Comparison of ENCODE assay signal across 9 mouse cellular contexts in the genomic region with DNA sequence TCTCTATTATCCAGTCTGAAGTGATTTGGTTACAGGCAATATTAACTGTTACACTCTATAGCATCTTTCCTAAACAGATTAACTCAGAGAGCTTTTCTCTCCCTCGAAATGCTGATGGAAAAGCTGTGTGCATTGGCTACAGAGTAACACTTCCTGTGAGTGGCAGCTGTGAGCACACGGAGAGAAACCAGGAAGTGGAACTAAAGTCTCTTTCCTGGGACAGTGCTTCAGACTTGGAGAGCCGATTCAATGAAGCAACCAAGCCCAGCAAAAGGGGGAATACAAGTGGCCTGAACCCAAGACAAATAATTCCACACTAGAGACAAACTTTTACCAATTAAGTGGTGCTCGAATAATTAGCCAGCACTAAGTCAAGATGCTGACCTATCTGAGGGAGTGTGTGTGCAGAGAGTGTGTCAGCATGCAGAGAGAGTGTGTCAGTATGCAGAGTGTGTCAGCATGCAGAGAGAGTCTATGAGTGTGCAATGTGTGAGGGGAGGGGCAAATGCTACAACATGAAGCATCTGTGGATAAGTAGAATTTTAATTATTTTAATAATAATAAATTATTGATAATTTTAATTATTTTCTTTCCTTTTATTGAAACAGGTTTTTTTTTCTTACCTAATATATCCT.
DNase-seq lines count a peak whose midpoint lies in the region; ATAC-seq and TF ChIP-seq lines count a peak whose summit lies in the region.
"Had no signal": no experiment of that assay in that cellular context is flagged by ENCODE, and none has a peak within 500 bp of the region (broad histone marks: within the 10 kb centered on the region; RNA-seq: fewer than 3 reads in every experiment).

No protein-coding gene starts in this region.

- H3K27ac ChIP-seq in lung, embryonic 14.5 days (ENCODE audit: low read depth), result no peak overlapping the region
- H3K27ac ChIP-seq in midbrain, embryonic 15.5 days, result peak overlapping the region; percentile 59
- H3K27ac ChIP-seq: embryonic facial prominence, embryonic 12.5 days had no signal

- no peaks in the 10 kb centered on the region for H3K27me3 ChIP-seq in lung, embryonic 14.5 days (ENCODE audit: insufficient read depth, low read length)
- no peaks in the 10 kb centered on the region for H3K27me3 ChIP-seq in midbrain, embryonic 15.5 days (replicated peaks)
- H3K27me3 ChIP-seq: embryonic facial prominence, embryonic 12.5 days had no signal

- no peak overlapping the region for H3K4me3 ChIP-seq in lung, embryonic 14.5 days (ENCODE audit: low read depth, low read length)
- H3K4me3 ChIP-seq in midbrain, embryonic 15.5 days, result no peak overlapping the region
- H3K4me3 ChIP-seq: embryonic facial prominence, embryonic 12.5 days had no signal

- no peak for TF ChIP-seq CTCF in lung, embryonic 14.5 days (IDR thresholded peaks at IDR 0.05; ENCODE audit: low read depth)

- ATAC-seq in lung, embryonic 14.5 days (ENCODE audit: insufficient read depth), result no peak
- ATAC-seq in hematopoietic stem cell, adult 5-6 weeks (replicated peaks in 1 of 2; ENCODE audit: insufficient read depth in 1 of 2, low FRiP score in 2 of 2, low TSS enrichment in 1 of 2, low read depth in 1 of 2, poor library complexity in 2 of 2, severe bottlenecking in 2 of 2), result peak; percentile 49 to 51; a peak in 2 of 4 replicates
- ATAC-seq in midbrain, embryonic 15.5 days (replicated peaks), result peak; percentile 65

- no peaks in the 10 kb centered on the region for H3K9me3 ChIP-seq in lung, embryonic 14.5 days (ENCODE audit: low read depth, low read length)
- H3K9me3 ChIP-seq in midbrain, embryonic 15.5 days, result no peaks in the 10 kb centered on the region
- H3K9me3 ChIP-seq: embryonic facial prominence, embryonic 12.5 days had no signal

- 25% methylated on average over 4 of the region's 4 CpGs for WGBS in lung, embryonic 14.5 days
- 37% methylated on average over 4 of the region's 4 CpGs for WGBS in midbrain, embryonic 15.5 days

- H3K36me3 ChIP-seq in lung, embryonic 14.5 days (ENCODE audit: insufficient read depth), result no peaks in the 10 kb centered on the region
- H3K36me3 ChIP-seq in midbrain, embryonic 15.5 days (replicated peaks), result no peaks in the 10 kb centered on the region
- H3K36me3 ChIP-seq: embryonic facial prominence, embryonic 12.5 days had no signal

- no peak overlapping the region for H3K4me2 ChIP-seq in lung, embryonic 14.5 days
- no peak overlapping the region for H3K4me2 ChIP-seq in midbrain, embryonic 15.5 days
- H3K4me2 ChIP-seq: embryonic facial prominence, embryonic 12.5 days had no signal

- DNase-seq in lung, embryonic 14.5 days, result peak; percentile 47
- DNase-seq in lung, postnatal 14 days, result no peak
- peak; percentile 23 for DNase-seq in NIH3T3 (ENCODE audit: low read depth)
- no peak for DNase-seq in urinary bladder, postnatal 25 days (ENCODE audit: low spot score)
- no peak for DNase-seq in adrenal gland, postnatal 36 days
- DNase-seq in gastrocnemius, postnatal 10 days, result no peak

- no peak overlapping the region for H3K9ac ChIP-seq in lung, embryonic 14.5 days
- no peak overlapping the region for H3K9ac ChIP-seq in midbrain, embryonic 15.5 days
- H3K9ac ChIP-seq: embryonic facial prominence, embryonic 12.5 days had no signal

- H3K4me1 ChIP-seq in lung, embryonic 14.5 days (ENCODE audit: insufficient read depth), result 0 out of 2 replicates have a peak, but pooled peaks cover 3% of the 10 kb centered on the region
- H3K4me1 ChIP-seq in midbrain, embryonic 15.5 days, result peaks cover 12% of the 10 kb centered on the region
- H3K4me1 ChIP-seq: embryonic facial prominence, embryonic 12.5 days had no signal

Comparison
In these comparisons a context has a peak if more than half of its experiments do, and no peak if none do; other contexts are left out.
1. DNase-seq: peak in lung, embryonic 14.5 days (single experiment) and NIH3T3 (single experiment); none in lung, postnatal 14 days (single experiment), urinary bladder, postnatal 25 days (single experiment), adrenal gland, postnatal 36 days (0 of 2) and gastrocnemius, postnatal 10 days (single experiment).